Comparison of ENCODE assay signal across 1 mouse cellular context in genomic region chr11:96929766-96930331, GRCm38 (mm10).
A peak's percentile ranks its signal among the peaks of the same experiment; 100 is the strongest.
TF ChIP-seq lines count a peak whose summit lies in the region.

No protein-coding gene starts in this region.

TF ChIP-seq in MEL, 35 proteins besides CTCF, POLR2A, EP300 and RAD21:
- no peak for TF ChIP-seq MXI1 (IDR thresholded peaks at IDR 0.05; ENCODE audit: low read depth, low read length)
- TF ChIP-seq GABPA (IDR thresholded peaks at IDR 0.05; ENCODE audit: low read depth, low read length) = no peak
- TF ChIP-seq ZC3H11A (IDR thresholded peaks at IDR 0.05; ENCODE audit: low read depth, low read length) = no peak
- no peak for TF ChIP-seq MEF2A (IDR thresholded peaks at IDR 0.05; ENCODE audit: extremely low read depth, insufficient replicate concordance, low read depth, low read length, poor library complexity, severe bottlenecking)
- TF ChIP-seq MYB (IDR thresholded peaks at IDR 0.05; ENCODE audit: low read depth, low read length) = no peak
- no peak for TF ChIP-seq UBTF (IDR thresholded peaks at IDR 0.05; ENCODE audit: borderline replicate concordance, insufficient read depth, low read depth, low read length)
- no peak for TF ChIP-seq ZNF384 (IDR thresholded peaks at IDR 0.05; ENCODE audit: low read depth, low read length)
- no peak for TF ChIP-seq NRF1 (IDR thresholded peaks at IDR 0.05; ENCODE audit: insufficient read depth, low read depth, low read length, poor library complexity, severe bottlenecking)
- 0 out of 2 replicates have a peak, but pooled peaks have one; percentile 20 for TF ChIP-seq TCF12 (IDR thresholded peaks at IDR 0.05; ENCODE audit: low read depth, low read length)
- TF ChIP-seq HCFC1 (IDR thresholded peaks at IDR 0.05; ENCODE audit: low read depth, low read length) = no peak
- peak; percentile 13; the same call in 1 of the 2 replicates for TF ChIP-seq TAL1 (IDR thresholded peaks at IDR 0.05; ENCODE audit: low read length)
- TF ChIP-seq GATA1 (IDR thresholded peaks at IDR 0.05; ENCODE audit: low read depth, low read length) = no peak
- TF ChIP-seq POLR2AphosphoS5 (IDR thresholded peaks at IDR 0.05; ENCODE audit: borderline replicate concordance, low read depth, low read length) = no peak
- TF ChIP-seq MAFK (IDR thresholded peaks at IDR 0.05; ENCODE audit: borderline replicate concordance, low read depth, low read length) = no peak
- no peak for TF ChIP-seq USF1 (IDR thresholded peaks at IDR 0.05; ENCODE audit: low read depth, low read length)
- no peak for TF ChIP-seq MAZ (IDR thresholded peaks at IDR 0.05; ENCODE audit: low read depth, low read length)
- TF ChIP-seq POLR2AphosphoS2 (IDR thresholded peaks at IDR 0.05; ENCODE audit: low read length) = no peak
- no peak for TF ChIP-seq ELF1 (IDR thresholded peaks at IDR 0.05; ENCODE audit: low read depth, low read length)
- TF ChIP-seq BHLHE40 (IDR thresholded peaks at IDR 0.05; ENCODE audit: borderline replicate concordance, low read depth, low read length) = no peak
- no peak for TF ChIP-seq NELFE (IDR thresholded peaks at IDR 0.05; ENCODE audit: low read depth, low read length)
- no peak for TF ChIP-seq ZMIZ1 (IDR thresholded peaks at IDR 0.05; ENCODE audit: low read depth, low read length)
- TF ChIP-seq ETS1 (IDR thresholded peaks at IDR 0.05; ENCODE audit: low read depth, low read length) = no peak
- TF ChIP-seq RCOR1 (IDR thresholded peaks at IDR 0.05; ENCODE audit: low read depth, low read length) = peak; percentile 22; the same call in 1 of the 2 replicates
- no peak for TF ChIP-seq MYC (IDR thresholded peaks at IDR 0.05; ENCODE audit: low read depth, low read length)
- no peak for TF ChIP-seq CHD1 (IDR thresholded peaks at IDR 0.05; ENCODE audit: low read depth, low read length)
- TF ChIP-seq CHD2 (IDR thresholded peaks at IDR 0.05; ENCODE audit: low read length) = no peak
TF ChIP-seq in MEL: peak in this region for 3.
